Mouse (Mus musculus): Measurements from ENCODE around the gene Ehd4.

DNA sequence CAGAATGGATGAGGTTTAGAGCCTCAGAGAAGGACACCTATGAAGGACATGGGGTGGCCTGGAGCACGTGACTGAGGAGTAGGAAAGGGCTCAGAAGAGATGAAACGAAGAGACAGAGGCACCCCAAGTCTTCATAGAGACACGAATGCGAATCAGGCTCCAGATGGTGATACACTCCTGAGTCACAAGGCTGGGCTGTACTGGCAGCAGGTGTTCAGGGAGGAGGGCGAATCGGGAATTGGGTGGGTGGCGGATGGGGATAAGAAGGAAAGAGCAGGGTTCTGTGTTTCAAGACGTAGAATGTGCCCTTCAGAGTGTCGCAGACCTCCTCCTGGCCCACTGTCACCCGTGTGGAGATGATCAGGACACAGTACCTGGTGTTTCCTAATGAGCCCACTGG, 89.2 kb downstream of the Ehd4 start:
- TF ChIP-seq TCF3 (IDR thresholded peaks at IDR 0.05; ENCODE audit: insufficient read length, low read depth) (no peak), POLR2A (IDR thresholded peaks at IDR 0.05; ENCODE audit: insufficient read length, low read depth) (no peak), E2F4 (IDR thresholded peaks at IDR 0.05; ENCODE audit: insufficient read depth) (no peak), CEBPB (IDR thresholded peaks at IDR 0.05; ENCODE audit: insufficient read depth, poor library complexity, severe bottlenecking) (no peak), MAX (IDR thresholded peaks at IDR 0.05; ENCODE audit: low read depth) (no peak), TCF12 (IDR thresholded peaks at IDR 0.05; ENCODE audit: insufficient read depth, poor library complexity, severe bottlenecking) (no peak), USF1 (IDR thresholded peaks at IDR 0.05; ENCODE audit: low read depth) (no peak), MYOD1 (IDR thresholded peaks at IDR 0.05; ENCODE audit: control insufficient read depth in 1 of 3, insufficient read length in 2 of 3, low read depth in 2 of 3) (no peak), SRF (IDR thresholded peaks at IDR 0.05; ENCODE audit: control insufficient read depth, insufficient read length, low read depth) (no peak), REST (IDR thresholded peaks at IDR 0.05; ENCODE audit: insufficient read depth, insufficient read length) (no peak)

All from myocyte (in vitro differentiated cells).